Mouse (Mus musculus) G1E (cell line): Measurements from ENCODE around the gene Chrm3.

Experiments
- CTCF ChIP-seq: IDR thresholded peaks from 2 replicates; pipeline ENCODE4 v1.5.1; 2012; ENCODE audit warnings: low read depth, low read length, inconsistent platforms, mixed read lengths
- GATA1 ChIP-seq: IDR thresholded peaks from 2 replicates; pipeline ENCODE4 v1.6.1; 2012; ENCODE audit warnings: borderline replicate concordance, low read length, inconsistent platforms, mixed read lengths
- GATA2 ChIP-seq: IDR thresholded peaks from 2 replicates; pipeline ENCODE4 v1.6.1; 2012; ENCODE audit warnings: low read depth, low read length, inconsistent platforms, borderline replicate concordance
- POLR2AphosphoS5 ChIP-seq: IDR thresholded peaks from 2 replicates; pipeline ENCODE4 v1.6.1; 2012; ENCODE audit warnings: low read depth, low read length, inconsistent platforms; ENCODE audit not compliant: insufficient replicate concordance
- TAL1 ChIP-seq: conservative IDR thresholded peaks from 2 replicates; pipeline ENCODE4 v1.6.1; 2012; ENCODE audit warnings: low read depth, low read length, inconsistent platforms, mixed read lengths

GRCm38 (mm10) chr13:10053301-10053889 lies 307.3 kb downstream of the Chrm3 start:
- no peak for TF ChIP-seq CTCF
- TF ChIP-seq TAL1 = no peak
- TF ChIP-seq POLR2AphosphoS5 = no peak
- TF ChIP-seq GATA1 = no peak
- TF ChIP-seq GATA2 = no peak
